Mouse (Mus musculus): ENCODE measurements around the gene Mettl21a.

GRCm38 (mm10) chr1:64600413-64601077 is 16.5 kb downstream of the Mettl21a start:
- no peak for TF ChIP-seq MXI1 (IDR thresholded peaks at IDR 0.05; ENCODE audit: low read depth, low read length)
- no peak for TF ChIP-seq SIN3A (IDR thresholded peaks at IDR 0.05; ENCODE audit: low read length)
- no peak for TF ChIP-seq TCF12 (IDR thresholded peaks at IDR 0.05; ENCODE audit: low read depth, low read length)
- no peak for TF ChIP-seq CTCF (conservative IDR thresholded peaks at IDR 0.05 in 1 of 2, IDR thresholded peaks at IDR 0.05 in 1 of 2; ENCODE audit: low read depth in 2 of 2, low read length in 2 of 2)
- no peak for TF ChIP-seq POLR2A (IDR thresholded peaks at IDR 0.05; ENCODE audit: low read depth, low read length)
- no peak for TF ChIP-seq CHD1 (IDR thresholded peaks at IDR 0.05; ENCODE audit: low read depth, low read length)
- TF ChIP-seq MAZ (IDR thresholded peaks at IDR 0.05; ENCODE audit: low read depth, low read length): no peak
- TF ChIP-seq EP300 (IDR thresholded peaks at IDR 0.05; ENCODE audit: low read length): no peak
- TF ChIP-seq ZC3H11A (IDR thresholded peaks at IDR 0.05; ENCODE audit: low read depth, low read length): no peak
- TF ChIP-seq MAFK (IDR thresholded peaks at IDR 0.05; ENCODE audit: insufficient replicate concordance, low read length): no peak
- TF ChIP-seq POLR2AphosphoS2 (IDR thresholded peaks at IDR 0.05; ENCODE audit: low read depth, low read length): no peak
- no peak for TF ChIP-seq PAX5 (IDR thresholded peaks at IDR 0.05; ENCODE audit: low read length)
- no peak for TF ChIP-seq JUND (conservative IDR thresholded peaks at IDR 0.05; ENCODE audit: low read depth, low read length)
- no peak for TF ChIP-seq ZNF384 (IDR thresholded peaks at IDR 0.05; ENCODE audit: low read depth, low read length)

Data from CH12.LX (cell line).